Mouse (Mus musculus) central nervous system, embryonic 14 days (tissue): ENCODE measurements around the gene Gcnt3. TPM values are rescaled to one million over a fixed set of nuclear protein-coding genes. Genes with fewer than 3 reads are reported as not detected.

ENCODE experiments used
- polyA plus RNA-seq: library from polyadenylated mRNA; depleted of rRNA; stranded (reverse); fragments of >200 nt; gene quantifications from 2 replicates; pipeline ENCODE4 v1.2.3, GENCODE M21; 2012; rRNA removed

The Gcnt3 gene
- not detected in 2 replicates for polyA plus RNA-seq

DNA sequence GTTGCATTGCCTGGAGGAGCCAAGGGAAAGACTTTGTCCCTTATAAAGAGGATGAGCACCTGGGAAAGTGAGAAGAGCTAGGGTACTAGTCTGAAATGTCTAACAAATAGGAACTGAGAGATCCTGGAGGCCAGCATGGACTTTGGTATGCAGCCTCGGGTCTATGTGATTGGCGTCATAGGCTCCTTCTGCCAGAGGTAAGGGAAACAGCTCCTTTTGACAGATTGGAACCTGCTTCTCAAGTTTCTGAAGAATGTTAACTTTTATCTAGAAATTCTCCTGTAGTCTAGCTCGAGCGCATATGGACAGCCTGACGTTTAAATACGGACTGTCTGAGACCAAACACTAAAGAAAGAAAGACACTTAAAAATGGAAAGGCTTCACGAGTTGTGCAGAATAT lies at the start of gene Gcnt3:
TSS of gene Gcnt3 (minus strand) at position 101 of the 400 bp plus-strand sequence.

DNA sequence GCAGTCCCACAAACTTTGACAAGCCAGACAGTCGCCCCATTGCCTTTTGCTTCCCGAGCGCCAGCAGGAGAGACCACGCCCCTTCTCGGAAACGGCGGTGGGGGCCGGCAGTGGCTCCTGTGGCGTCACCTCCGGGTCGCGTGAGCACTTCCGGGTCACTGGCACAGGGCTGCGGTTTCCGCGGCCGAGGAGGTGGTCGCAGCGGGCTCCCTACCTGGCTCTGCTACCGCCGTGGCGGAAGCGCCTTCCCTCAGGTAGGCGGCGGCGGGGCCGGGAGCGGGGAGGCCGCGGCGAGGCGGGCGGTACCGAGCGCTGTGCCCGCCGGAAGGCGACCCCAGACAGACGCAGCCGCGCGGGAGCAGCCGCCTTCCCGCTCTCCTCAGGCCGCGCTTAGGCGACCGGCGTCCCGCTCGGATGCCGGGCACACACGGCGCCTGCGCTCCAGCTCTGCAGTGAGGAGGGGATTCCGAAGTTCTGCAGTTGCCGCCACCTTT lies 25.4 kb downstream of the Gcnt3 start, which contains the start of gene Gtf2a2:
TSS of gene Gtf2a2 (plus strand) at position 143 of the 494 bp plus-strand sequence.

DNA sequence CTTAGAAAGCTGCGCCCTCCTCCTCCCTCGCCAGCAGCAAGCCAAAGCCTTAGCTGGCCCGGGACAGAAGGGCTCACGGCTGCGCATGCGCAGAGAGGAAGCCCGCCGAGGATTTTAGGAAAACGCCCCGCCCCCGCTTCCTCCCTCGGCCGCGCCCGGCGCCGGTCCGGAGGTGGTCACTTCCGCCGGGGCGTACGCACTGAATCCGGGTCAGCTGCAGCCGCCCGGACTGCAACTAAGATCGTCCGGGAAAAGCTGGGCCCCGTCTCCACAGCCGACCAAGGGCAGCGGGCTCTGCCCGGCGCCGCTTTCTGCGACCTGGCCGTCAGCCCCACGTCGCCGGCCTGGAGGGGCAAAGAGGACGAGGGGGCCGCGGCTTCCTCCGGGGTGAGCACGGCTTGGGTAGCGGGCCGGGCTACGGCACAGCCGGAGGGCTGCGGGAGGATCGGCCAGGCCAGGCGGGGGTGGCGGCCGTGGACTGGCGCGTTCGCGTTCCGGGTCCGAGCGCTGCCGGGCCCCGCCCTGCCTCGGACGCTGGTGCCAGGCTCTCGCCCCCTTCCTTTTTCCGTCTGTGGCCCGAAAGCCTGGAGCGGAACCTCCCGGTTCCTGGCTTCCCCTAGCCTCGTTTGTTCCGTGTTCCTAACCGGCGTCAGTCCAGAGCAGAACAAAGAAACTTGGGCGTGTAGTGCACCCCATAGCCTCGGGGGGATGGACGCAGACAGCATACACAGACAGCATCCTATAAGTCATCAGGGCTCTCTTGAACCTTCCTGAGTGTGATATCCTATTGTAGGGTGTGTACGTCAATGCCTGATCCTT lies 48.4 kb downstream of the Gcnt3 start, which contains the start of gene Bnip2:
TSS of gene Bnip2 (plus strand) at position 164 of the 819 bp plus-strand sequence.

Other genes starting within 250 kb of the Gcnt3 start
- gene Bnip2, start 48.6 kb downstream of the Gcnt3 start, polyA plus RNA-seq, result 89.3 and 97.6 TPM in 2 replicates
- 111 and 116 TPM in 2 replicates for gene Gtf2a2, start 25.5 kb downstream of the Gcnt3 start, polyA plus RNA-seq
- 3.7 and 4.7 TPM in 2 replicates for gene Fam81a, start 104.5 kb upstream of the Gcnt3 start, polyA plus RNA-seq
- 3.8 and 6.0 TPM in 2 replicates for gene Myo1e, start 169.3 kb upstream of the Gcnt3 start, polyA plus RNA-seq